Mouse (Mus musculus) megakaryocyte, embryonic 14.5 days (primary cell): Measurements from ENCODE around the gene Il31ra.

ENCODE experiments used
- FLI1 ChIP-seq: IDR thresholded peaks from 2 replicates; pipeline ENCODE4 v1.6.1; 2012; ENCODE audit warnings: low read length, inconsistent platforms, mixed read lengths
- GATA1 ChIP-seq: IDR thresholded peaks from 3 replicates; pipeline ENCODE4 v1.6.1; 2012; ENCODE audit warnings: mixed read lengths, low read length, inconsistent platforms, borderline replicate concordance

- TF ChIP-seq GATA1 (no peak), FLI1 (no peak)
These were observed 24.6 kb downstream of the Il31ra start for GRCm38 (mm10) chr13:112569606-112570005.
